Mouse (Mus musculus) adrenal gland, postnatal 4 days (tissue): ENCODE data around the gene Cdc42ep5. TPM values are rescaled to one million over a fixed set of nuclear protein-coding genes. Genes with fewer than 3 reads are reported as not detected.
"Not testable (repeated sequence)": the region's sequence is repeated elsewhere in the genome, so short reads cannot be mapped to it uniquely, and the experiment has no call there.

Experiments used
- DNase-seq, 2 experiments: peaks; one replicate each; pipeline ENCODE4 v3.0.0; 2021 to 2022; ENCODE audit warnings: low spot score in 2 of 2, mixed read lengths in 2 of 2
- long read RNA-seq, 2 experiments: library from polyadenylated mRNA; stranded (forward); transcript quantifications; one replicate each; pipeline ENCODE4 v2.0.0; 2021
- total RNA-seq, 2 experiments: library from RNA; stranded (reverse); gene quantifications; 2 replicates each; pipeline ENCODE4 v1.2.3; 2021

The Cdc42ep5 gene
- 10 to 100 TPM; 51.6 to 53.5 TPM for total RNA-seq
- long read RNA-seq, experiment 1, transcript Cdc42ep5-202 (2 exons, 362 nt) = minor isoform, 10 of 51 reads
- long read RNA-seq, experiment 1, transcript Cdc42ep5-201 (3 exons, 1,025 nt) = major isoform, 31 of 51 reads
- long read RNA-seq, experiment 1, partial matches to known transcripts = 0 of 51 reads
- long read RNA-seq, experiment 1, other reads (novel, unspliced or antisense) = 10 of 51 reads
- long read RNA-seq, experiment 2, transcript Cdc42ep5-201 (3 exons, 1,025 nt) = major isoform, 31 of 40 reads
- long read RNA-seq, experiment 2, transcript Cdc42ep5-202 (2 exons, 362 nt) = minor isoform, 5 of 40 reads
- long read RNA-seq, experiment 2, partial matches to known transcripts = 0 of 40 reads
- long read RNA-seq, experiment 2, other reads (novel, unspliced or antisense) = 4 of 40 reads

GRCm38 (mm10) chr7:4164090-4164910 lies at the start of gene Cdc42ep5:
TSS of gene Cdc42ep5 (minus strand) at chr7:4164860.
- DNase-seq = no peak

GRCm38 (mm10) chr7:4213436-4213835 lies 48.8 kb upstream of the Cdc42ep5 start:
- DNase-seq = not testable (repeated sequence)

GRCm38 (mm10) chr7:4208626-4209025 lies 44.0 kb upstream of the Cdc42ep5 start:
- DNase-seq = no peak

GRCm38 (mm10) chr7:4207126-4207525 lies 42.5 kb upstream of the Cdc42ep5 start:
- DNase-seq = no peak

GRCm38 (mm10) chr7:4178438-4178837 lies 13.8 kb upstream of the Cdc42ep5 start:
- DNase-seq = peak in 1 of 2 experiments; percentile 34

GRCm38 (mm10) chr7:4170193-4170938 lies 5.7 kb upstream of the Cdc42ep5 start:
- DNase-seq = no peak

GRCm38 (mm10) chr7:4167098-4167497 lies 2.4 kb upstream of the Cdc42ep5 start:
- no peak for DNase-seq

- DNase-seq = no peak
Measured at GRCm38 (mm10) chr7:4165286-4165685, 626 bp upstream of the Cdc42ep5 start.

- no peak for DNase-seq
Measured at GRCm38 (mm10) chr7:4163571-4164072, 1.0 kb downstream of the Cdc42ep5 start.

GRCm38 (mm10) chr7:4161596-4161995 lies 3.1 kb downstream of the Cdc42ep5 start:
- DNase-seq = not testable (repeated sequence)

GRCm38 (mm10) chr7:4154976-4155375 lies 9.7 kb downstream of the Cdc42ep5 start:
- DNase-seq = no peak

- no peak for DNase-seq
Measured at GRCm38 (mm10) chr7:4154356-4154755, 10.3 kb downstream of the Cdc42ep5 start.

- DNase-seq = no peak
Measured at GRCm38 (mm10) chr7:4151241-4151640, 13.4 kb downstream of the Cdc42ep5 start.

- DNase-seq = no peak
Measured at GRCm38 (mm10) chr7:4150811-4151221, 13.8 kb downstream of the Cdc42ep5 start.

GRCm38 (mm10) chr7:4150059-4150541 lies 14.6 kb downstream of the Cdc42ep5 start, which contains the start of gene Leng9:
TSS of gene Leng9 (minus strand) at chr7:4150374.
- no peak for DNase-seq

GRCm38 (mm10) chr7:4149209-4150054 lies 15.2 kb downstream of the Cdc42ep5 start:
- DNase-seq = peak; percentile 57 to 62

- DNase-seq = no peak
Measured at GRCm38 (mm10) chr7:4148341-4149208, 16.1 kb downstream of the Cdc42ep5 start.

GRCm38 (mm10) chr7:4147836-4148235 lies 16.8 kb downstream of the Cdc42ep5 start:
- DNase-seq = no peak

- DNase-seq = no peak
Measured at GRCm38 (mm10) chr7:4147371-4147770, 17.3 kb downstream of the Cdc42ep5 start.
